In the genomic region with DNA sequence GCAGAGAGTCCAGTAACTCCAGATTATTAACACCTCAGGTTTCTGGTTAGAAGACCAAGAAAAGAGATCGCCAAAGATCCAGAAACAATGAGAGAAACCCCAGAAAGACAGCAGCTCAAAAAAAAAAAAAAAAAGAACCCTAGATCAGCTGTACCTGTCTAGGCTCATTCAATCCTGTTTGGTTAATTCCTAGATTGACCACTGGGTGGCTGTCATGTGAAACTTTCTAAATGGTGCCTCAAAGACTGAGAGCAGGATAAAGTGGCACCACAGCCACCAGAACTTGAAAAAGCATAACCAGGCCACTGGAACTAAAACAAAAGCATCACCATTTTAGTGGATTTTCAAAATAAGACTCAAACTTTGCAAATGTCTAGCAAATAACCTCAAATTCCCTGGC, we compare ENCODE assay signal across 8 mouse cellular contexts.
A peak's percentile ranks its signal among the peaks of the same experiment; 100 is the strongest.
DNase-seq lines count a peak whose midpoint lies in the region; ATAC-seq and TF ChIP-seq lines count a peak whose summit lies in the region.
"Had no signal": no experiment of that assay in that cellular context is flagged by ENCODE, and none has a peak within 500 bp of the region (broad histone marks: within the 10 kb centered on the region; RNA-seq: fewer than 3 reads in every experiment).

No protein-coding gene starts in this region.

- no peaks in the 10 kb centered on the region for H3K36me3 ChIP-seq in liver, postnatal 0 days (replicated peaks; ENCODE audit: insufficient read depth, low read length)
- H3K36me3 ChIP-seq in stomach, postnatal 0 days (ENCODE audit: control insufficient read depth, insufficient read depth, low read length), result no peaks in the 10 kb centered on the region
- H3K36me3 ChIP-seq: neural tube, embryonic 13.5 days had no signal

- no peaks in the 10 kb centered on the region for H3K27me3 ChIP-seq in liver, postnatal 0 days (ENCODE audit: insufficient read depth, low read length)
- H3K27me3 ChIP-seq in stomach, postnatal 0 days (ENCODE audit: control insufficient read depth, insufficient read depth, low read length), result no peaks in the 10 kb centered on the region
- H3K27me3 ChIP-seq: neural tube, embryonic 13.5 days had no signal

- H3K9ac ChIP-seq in liver, postnatal 0 days (replicated peaks), result no peak overlapping the region
- no peak overlapping the region for H3K9ac ChIP-seq in stomach, postnatal 0 days (ENCODE audit: low read length)
- H3K9ac ChIP-seq: neural tube, embryonic 13.5 days had no signal

- no peak for ATAC-seq in liver, postnatal 0 days
- no peak for ATAC-seq in stomach, postnatal 0 days (ENCODE audit: low FRiP score, low TSS enrichment)

- no peak overlapping the region for H3K4me2 ChIP-seq in liver, postnatal 0 days (ENCODE audit: low read depth, low read length)
- no peak overlapping the region for H3K4me2 ChIP-seq in stomach, postnatal 0 days (replicated peaks; ENCODE audit: low read depth)
- H3K4me2 ChIP-seq: neural tube, embryonic 13.5 days had no signal

- no peak overlapping the region for H3K27ac ChIP-seq in liver, postnatal 0 days (ENCODE audit: low read depth)
- no peak overlapping the region for H3K27ac ChIP-seq in stomach, postnatal 0 days (replicated peaks)
- H3K27ac ChIP-seq: neural tube, embryonic 13.5 days had no signal

- H3K4me3 ChIP-seq in liver, postnatal 0 days (ENCODE audit: low read depth, low read length), result no peak overlapping the region
- H3K4me3 ChIP-seq in stomach, postnatal 0 days (ENCODE audit: low read depth, low read length), result no peak overlapping the region
- H3K4me3 ChIP-seq: neural tube, embryonic 13.5 days had no signal

- TF ChIP-seq CTCF in liver, postnatal 0 days (IDR thresholded peaks at IDR 0.05; ENCODE audit: low read depth), result peak; percentile 72
- TF ChIP-seq CTCF in stomach, postnatal 0 days (IDR thresholded peaks at IDR 0.05; ENCODE audit: low read depth), result peak; percentile 77

- intact Hi-C loops in left cerebral cortex, postnatal 4 days (cut with DNase I), result no loop called here

- WGBS in liver, postnatal 0 days (ENCODE audit: insufficient replicate concordance), result 18% methylated on average over 1 of the region's 1 CpGs
- 23% methylated on average over 1 of the region's 1 CpGs for WGBS in stomach, postnatal 0 days

- DNase-seq in liver, postnatal 0 days, result peak; percentile 15
- no peak for DNase-seq in liver
- peak; percentile 43 for DNase-seq in T-cell, adult 2 months (ENCODE audit: low spot score)
- peak; percentile 73 to 81 for DNase-seq in cerebellum, postnatal 14 days
- peak; percentile 50 for DNase-seq in hindlimb bud, embryonic 11.5 days (ENCODE audit: extremely low spot score, low read depth, low spot score)
- DNase-seq in left cerebral cortex, postnatal 4 days, result peak; percentile 8
- DNase-seq in stomach, postnatal 0 days (ENCODE audit: low spot score), result peak; percentile 16

- no peaks in the 10 kb centered on the region for H3K9me3 ChIP-seq in liver, postnatal 0 days (ENCODE audit: low read length)
- H3K9me3 ChIP-seq in stomach, postnatal 0 days (ENCODE audit: control insufficient read depth, low read length), result no peaks in the 10 kb centered on the region
- H3K9me3 ChIP-seq: neural tube, embryonic 13.5 days had no signal

- TF ChIP-seq EP300 in liver, postnatal 0 days (IDR thresholded peaks at IDR 0.05; ENCODE audit: low read depth), result no peak
- no peak for TF ChIP-seq EP300 in stomach, postnatal 0 days (optimal IDR thresholded peaks at IDR 0.05)

- H3K4me1 ChIP-seq in liver, postnatal 0 days (ENCODE audit: insufficient read depth), result no peaks in the 10 kb centered on the region
- H3K4me1 ChIP-seq in stomach, postnatal 0 days (replicated peaks; ENCODE audit: control insufficient read depth, insufficient read depth), result no peaks in the 10 kb centered on the region
- H3K4me1 ChIP-seq: neural tube, embryonic 13.5 days had no signal
